Mouse (Mus musculus) urinary bladder, adult 18-20 months (tissue): Measurements from ENCODE around the gene Prkn.

Experiments
- DNase-seq, 2 experiments: peaks; one replicate each; pipeline ENCODE4 v3.0.0; 2022; ENCODE audit warnings: low spot score in 2 of 2, mixed read lengths in 2 of 2

Prkn gene

DNA sequence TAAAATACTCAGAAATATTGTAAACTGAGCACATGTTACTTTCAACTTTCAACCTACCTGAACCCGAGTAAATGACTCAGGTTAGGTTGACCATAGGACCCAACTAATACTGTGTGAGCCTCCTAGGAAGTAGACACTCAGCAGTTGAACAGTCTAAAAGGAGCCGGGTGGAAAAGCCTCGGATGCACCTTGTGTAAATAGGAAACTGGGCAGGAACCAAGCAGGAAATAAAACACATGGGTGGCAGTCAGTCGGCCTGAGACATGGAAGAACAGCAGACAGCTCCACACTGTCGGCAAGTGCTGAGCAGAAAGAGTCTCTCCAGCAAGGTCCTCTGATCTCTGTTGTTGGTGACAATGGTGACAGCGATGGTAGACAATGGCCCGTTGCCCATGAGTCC is 676.0 kb downstream of the Prkn start:
- DNase-seq, result no peak

DNA sequence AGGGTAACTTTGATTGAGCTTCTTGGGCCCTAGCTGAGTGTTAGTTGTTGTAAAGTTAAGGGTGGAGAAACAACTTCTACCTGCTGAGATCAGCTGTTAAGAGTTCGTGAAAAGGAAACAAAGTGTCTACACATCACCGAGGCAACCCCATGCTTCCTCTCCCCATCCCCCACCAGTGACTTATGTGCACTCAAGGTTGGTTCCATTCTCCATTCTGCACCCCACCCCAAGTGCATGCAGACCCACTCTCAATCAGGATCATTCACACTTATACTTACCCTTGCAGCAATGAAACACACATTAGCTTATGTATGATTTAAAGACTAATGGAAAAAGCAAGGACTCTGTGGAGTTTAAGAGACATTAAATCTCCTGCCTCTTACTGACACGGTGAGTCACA is 691.9 kb downstream of the Prkn start:
- DNase-seq, result no peak

DNA sequence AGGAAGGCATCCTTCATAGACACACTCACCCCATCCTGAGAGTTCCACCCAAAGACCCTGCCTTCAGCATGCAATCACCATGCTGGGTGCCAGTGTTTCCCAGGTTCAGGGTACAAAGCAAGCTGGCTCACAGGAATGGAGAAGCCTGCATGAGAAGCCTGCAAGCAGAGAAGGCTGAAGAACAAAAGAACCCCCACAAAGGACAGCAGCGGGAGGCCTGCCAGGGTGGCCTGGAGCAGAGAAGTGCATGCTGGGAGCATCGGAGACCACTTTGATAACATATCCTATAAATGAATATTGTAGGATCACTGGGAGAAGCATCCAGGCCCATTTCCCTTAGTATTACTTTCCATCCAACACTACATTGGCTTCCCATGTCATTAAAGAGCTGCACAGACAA is 692.6 kb downstream of the Prkn start:
- no peak for DNase-seq

DNA sequence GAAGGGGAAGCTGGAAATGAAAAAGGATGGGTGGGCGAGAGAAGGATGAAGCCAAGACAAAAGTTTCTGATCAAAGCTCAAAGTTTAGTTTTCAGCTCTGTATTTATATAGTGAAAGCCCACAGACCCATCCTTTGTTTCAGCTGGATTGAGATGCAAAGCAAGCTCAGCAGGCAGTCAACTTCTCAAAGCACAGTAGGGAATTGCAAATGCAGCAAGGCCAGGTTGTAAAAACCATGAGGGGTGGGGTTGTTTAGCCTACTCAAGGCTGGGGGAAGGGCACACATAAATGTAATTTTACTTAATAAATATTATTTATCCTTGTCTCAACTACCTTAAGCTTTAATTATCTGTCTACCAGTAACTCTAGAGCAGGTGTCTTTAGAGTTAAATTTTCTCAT is 693.7 kb downstream of the Prkn start:
- DNase-seq, result no peak

DNA sequence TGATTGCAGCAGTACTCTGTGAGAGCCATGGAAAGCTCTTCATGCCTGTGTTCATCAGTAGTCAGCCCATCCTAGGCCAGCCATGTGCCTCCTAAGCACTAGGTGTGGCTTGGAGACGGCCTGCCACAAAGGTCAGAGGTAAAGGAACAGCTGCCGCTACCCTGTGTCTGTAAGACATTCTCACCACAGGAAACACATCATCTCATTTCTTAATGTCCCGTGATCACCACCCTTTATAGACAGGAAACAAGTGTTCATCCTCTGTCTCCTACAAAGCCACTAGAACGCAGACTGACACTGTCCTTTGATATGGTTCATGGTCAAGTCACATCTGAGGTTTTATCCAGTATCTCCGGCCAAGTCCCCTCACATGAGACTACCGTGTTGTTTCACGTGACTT is 698.6 kb downstream of the Prkn start:
- no peak for DNase-seq

DNA sequence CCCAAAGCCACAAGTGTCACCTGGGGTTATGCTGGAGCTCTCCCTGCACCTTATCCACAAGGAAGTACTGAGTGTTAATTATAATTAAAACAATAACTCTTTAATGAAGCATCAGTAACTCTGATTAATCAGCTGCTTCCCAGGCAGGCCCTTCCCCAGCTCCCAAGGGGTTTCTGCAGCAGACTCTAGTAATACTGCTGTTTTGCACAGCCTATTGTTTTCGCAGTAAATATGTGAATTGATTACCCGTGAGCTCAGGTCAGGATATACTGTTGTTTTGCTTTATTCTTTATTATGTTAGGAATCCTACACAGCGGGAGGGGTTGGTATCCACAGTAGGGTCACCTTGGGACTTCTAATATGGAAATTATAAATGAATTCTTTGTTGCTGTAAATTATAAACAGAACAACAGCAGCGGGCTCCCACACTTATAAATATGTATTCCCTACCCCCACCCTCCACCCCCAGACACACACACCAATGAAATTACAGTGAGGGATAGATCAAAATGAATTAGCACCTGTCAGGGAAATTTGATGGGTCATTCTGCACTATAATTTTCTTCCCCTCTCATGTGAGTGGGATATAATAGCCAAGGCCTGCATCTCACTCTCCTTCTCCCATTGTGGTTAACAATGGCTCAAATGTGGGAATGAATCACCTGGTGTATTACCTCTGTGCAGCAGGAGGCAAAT is 701.9 kb downstream of the Prkn start:
- no peak for DNase-seq

DNA sequence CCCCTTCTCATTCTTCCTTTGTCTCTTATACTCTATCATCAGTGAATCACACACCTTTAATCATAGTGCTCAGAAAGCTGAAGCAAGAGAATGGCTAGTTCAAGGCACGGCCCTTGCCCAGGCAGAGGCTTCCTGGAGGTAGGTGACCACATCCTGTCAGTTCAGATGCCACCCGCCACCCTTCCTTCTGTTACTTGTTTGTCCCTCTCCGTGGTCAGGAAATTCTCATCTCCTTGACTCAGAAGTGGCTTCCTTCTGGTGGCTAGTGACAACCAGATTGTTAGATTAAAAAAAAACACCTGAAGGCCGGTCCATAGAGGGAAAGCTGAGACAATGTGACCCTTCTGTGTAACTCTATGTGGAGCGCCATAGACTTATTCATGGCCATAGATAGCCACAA is 710.4 kb downstream of the Prkn start:
- no peak for DNase-seq

DNA sequence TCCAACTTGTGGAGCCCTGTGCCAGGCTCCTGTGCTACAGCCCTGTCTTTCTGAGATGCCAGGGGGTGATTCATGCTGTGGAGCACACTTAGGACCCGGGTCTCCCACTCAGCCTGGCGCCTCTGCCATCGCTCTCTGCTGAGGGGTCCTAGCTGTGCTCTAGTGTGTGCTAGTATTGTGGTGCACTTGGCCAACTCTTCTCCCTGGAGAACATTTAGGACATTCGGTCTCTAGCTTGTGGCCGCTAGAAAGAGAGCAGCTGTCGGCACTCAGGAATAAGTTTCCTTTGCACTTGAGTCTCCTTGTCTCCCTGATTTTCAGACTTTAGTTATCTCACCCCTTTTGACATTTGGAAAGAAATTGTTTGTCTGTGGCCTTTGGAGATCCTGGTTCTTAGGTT is 725.5 kb downstream of the Prkn start:
- DNase-seq, result no peak

DNA sequence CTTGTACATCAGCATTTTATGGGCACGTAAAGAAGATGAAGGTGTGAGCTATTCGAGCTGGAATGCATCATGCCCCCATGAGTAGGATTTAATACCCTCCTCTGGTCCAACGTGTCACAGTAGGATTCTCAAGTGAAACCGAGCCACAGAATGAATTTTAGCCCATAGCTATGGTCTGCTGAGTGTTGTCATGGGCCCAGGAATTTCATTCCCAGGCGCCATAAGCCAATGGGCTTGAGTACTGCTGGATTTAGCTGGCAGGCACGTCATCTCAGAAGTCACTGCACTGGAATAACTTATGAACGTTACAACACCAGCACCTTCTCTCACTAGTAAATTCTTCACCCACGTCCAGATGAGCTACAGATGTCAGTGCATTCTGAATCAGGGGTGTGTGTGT is 730.2 kb downstream of the Prkn start:
- DNase-seq, result no peak

DNA sequence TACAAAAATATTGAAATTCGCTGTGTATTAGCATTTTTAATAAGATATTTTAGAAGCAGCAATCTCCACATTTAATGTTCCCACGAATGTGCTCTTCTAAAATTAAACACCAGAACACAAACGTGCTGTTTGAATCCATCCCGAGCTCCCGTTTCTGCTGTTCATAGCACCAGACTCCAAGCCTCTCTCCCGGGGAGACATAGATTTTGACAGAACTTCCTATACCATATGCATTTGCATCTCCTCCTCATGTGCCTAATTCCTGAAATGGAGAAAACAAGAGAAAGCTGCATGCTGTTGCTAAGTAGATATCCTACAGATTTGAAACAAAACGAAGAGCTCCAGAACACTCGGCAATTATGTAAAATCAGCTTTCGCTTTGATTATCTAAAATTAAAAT is 733.5 kb downstream of the Prkn start:
- DNase-seq, result no peak

DNA sequence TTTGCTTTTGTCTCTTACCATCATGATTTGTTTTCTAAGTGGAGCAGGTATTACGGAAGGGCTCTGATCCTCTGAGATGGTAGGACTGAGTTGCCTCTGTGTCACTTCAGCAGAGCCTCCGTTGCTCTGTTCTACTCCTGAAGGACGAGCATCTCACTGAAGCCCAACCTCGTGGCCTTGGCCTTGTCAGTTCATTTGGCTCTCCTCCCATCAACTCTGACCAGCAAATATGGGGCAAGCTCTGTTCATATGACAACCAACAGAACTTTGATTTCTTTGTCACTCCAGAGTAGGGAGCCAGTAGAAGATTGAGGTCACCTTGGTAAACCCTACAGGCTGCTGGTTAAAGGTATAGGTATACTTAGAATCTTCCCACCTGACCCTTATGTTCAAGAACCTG is 745.3 kb downstream of the Prkn start:
- DNase-seq, result no peak

DNA sequence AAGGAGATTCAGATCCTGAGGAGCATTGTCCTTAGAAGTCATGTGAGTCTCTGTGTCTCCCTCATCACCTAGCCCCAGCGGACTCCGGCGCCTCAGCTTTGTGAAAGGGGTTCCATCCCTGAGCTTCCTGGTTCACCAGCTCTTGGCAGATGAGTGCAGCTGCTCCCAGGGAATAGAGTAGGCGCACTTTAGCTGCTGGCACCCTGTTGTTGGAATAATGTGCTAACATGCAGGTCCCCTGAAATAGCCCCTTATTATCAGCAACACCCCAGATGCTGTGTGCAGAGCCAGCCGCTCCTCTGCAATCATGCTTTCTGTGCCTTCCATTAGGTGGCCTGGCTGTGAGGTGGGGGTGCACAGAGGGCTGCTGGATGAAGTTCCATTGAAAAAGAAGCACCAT is 767.7 kb downstream of the Prkn start:
- DNase-seq, result no peak

DNA sequence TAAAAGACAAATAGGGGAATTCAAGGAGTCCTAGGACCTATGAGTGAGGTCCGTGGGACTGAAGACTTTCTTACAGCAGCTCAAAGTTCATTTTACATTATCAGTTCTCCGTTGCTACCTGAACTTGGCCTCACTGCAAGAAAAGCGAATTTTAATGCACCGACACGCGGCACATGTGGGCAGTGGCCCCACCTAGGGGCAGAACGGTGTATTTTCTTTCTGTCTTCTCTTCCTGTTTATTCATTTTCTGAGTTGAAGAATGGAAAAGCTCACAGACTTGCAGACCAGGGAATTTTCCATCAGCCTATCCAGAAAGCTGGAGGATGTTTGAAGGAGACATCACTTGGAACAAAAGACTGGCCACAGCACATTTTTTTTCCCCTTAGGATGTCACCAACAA is 771.3 kb downstream of the Prkn start:
- DNase-seq, result peak in 1 of 2 experiments; percentile 36

DNA sequence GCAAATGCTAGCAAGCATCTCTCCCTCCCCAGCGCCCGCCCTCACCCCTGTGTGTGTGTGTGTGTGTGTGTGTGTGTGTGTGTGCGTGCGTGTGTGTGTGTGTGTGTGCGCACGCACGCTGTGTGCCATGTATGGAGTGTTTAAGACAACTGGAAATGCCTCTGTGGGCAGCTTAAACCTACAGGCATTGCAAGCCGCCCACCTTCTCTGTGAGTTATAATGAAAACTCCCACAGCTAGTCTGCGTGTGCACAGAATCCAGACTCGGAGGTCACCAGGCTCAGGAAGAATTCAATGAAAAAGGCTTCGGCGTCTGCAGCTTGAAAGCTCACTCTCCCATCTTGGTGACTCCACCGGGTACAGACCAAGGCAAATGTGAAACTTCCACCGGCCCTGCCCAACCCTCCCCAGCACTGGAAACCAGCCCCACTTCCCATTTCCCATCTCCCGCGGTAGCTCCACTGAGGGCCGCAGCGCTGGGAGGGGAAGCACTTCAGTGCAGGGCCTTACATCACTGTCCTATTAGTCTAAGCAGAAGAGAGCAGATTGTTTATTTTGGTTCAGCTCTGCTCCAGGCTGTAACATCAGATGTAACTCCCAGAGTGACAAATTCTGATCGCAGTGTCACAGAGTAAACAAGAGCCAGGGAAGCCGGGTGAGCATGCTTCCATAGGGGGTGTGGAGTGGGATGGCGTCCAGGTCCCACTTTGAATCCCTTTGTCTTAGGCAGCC is 772.8 kb downstream of the Prkn start:
- no peak for DNase-seq

DNA sequence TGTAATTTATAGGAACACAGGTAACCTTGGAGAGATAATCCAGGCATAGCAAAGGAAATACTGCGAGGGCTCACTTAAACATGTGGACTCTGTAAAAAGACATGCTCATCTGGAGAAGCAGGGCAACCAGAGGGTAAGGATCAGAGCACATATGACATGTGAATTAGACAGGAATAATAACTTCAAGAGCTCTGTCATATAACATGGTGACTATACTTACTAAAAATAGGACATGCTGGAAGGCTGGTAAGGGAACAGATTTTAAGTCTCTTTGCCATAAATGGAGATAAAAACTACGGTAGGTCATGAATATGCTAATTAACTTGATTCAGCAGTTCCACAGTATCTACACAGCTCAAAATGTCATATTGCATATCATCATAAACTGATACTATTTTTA is 777.4 kb downstream of the Prkn start:
- no peak for DNase-seq

DNA sequence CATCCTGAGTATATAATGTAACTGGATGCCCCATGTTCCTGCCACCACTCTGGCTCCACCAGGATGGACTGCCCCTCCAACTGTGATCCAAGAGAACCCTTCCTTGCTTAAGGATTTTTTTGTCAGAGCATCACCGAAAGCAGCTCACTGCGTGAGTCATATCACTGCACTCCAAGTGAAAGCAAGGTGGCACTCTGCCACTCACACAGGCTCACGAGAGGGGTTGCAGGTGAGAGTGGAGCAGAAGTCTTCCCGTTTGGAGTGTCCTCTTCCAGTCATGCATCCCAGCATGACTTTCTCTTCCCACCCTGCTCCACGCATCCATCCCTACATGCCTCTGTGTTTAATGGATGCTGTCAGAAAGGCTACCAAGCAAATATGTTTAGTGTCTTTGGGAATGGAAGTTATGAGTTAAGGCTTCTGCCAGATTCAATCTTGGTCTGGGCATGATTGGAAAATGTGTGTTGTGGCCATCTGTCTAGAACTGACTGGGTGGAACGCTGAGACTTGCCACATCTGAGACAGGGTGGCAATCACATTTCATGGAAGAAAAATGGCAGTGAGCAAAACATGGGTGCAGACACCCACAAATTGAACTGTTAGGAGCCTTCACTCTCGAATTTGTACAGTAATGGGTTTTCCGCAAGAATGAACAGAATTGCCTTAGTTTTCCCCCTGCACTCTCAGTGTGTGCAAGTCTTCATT is 778.9 kb downstream of the Prkn start:
- no peak for DNase-seq

DNA sequence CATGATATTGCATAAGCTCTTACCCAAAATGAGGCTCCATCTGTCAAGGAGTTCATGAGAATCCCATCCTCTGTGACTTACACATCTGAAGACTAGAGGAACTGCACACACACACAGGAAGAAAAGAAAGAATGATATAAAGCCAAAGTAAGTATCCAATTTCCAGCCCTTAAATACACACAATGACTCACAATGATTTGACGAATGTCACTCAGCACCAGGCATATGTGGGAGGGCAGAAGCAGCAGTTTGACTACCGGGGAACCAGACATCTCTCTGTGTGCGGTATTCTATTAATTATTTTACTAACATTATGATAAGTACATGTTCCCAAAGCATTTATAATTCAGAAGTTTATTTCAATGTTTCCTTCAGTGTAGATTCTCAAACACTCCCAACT is 780.6 kb downstream of the Prkn start:
- DNase-seq, result no peak

DNA sequence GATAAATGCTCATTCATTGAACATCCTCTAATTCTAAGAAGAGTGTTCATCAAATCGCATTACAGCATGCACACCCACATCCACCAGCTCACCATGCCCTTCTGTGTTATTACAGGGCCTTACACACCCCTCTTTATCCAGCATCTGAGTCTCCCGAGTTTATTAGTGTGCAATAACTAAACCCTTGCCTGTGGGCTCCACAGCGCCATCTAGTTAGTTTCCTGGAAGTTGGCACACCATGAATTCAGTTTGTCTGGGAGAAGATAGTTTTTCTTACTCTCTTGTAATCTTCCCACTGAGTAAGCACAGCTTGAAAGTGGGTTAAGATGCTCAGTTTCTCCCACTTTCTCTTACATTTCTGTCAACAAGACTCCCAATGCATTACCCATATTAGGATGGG is 781.3 kb downstream of the Prkn start:
- DNase-seq, result no peak

DNA sequence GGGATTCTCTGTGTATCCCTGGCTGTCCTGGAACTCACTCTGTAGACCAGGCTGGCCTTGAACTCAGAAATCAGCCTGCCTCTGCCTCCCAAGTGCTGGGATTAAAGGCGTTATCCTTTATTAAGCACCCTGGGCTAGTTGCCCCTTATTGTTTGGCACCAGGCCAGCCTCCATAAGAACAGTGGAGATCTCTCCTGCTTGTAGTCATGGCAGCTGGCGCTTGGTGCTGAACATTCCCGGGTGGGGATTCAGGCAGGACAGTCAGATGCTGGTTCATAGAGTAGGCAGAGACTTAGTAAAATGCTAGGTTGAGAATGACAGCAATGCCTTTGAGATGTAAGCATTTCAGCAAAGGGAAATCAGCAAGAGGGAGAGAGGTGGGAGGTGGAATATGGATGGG is 786.1 kb downstream of the Prkn start:
- no peak for DNase-seq

DNA sequence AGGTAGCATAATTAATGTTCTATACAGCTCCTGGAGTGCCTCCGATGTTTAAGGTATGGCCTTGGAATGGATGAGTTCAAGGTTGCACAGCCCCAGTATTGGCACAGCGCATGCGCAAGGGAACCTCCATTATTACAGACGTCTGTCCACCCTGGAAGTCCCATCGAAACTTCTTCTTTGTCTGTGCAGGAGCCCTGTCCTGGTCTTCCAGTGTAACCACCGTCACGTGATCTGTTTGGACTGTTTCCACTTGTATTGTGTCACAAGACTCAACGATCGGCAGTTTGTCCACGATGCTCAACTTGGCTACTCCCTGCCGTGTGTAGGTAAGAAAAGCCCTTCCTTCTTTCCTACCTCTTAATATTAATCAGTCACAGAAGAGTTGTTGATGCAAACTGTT is 794.9 kb downstream of the Prkn start:
- DNase-seq, result no peak

DNA sequence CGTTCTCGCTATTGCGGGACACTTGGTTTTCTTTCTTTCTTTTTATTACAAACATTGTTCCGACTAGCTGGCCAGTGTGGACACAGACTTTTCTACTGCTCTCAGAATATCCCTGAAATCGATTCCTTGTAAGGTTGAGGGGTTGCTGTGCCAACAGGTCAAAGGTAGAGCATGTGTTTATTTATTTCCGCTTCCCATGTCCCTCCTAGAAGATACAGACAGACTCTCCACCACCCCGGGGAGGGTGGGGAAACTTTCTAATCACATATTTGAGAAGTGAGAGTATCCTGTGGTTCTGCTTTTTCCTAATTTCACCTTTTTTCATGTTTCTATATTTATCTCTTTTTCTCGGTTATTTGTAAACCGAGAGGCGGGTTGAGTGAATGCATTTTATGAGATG is 797.5 kb downstream of the Prkn start:
- DNase-seq, result no peak

DNA sequence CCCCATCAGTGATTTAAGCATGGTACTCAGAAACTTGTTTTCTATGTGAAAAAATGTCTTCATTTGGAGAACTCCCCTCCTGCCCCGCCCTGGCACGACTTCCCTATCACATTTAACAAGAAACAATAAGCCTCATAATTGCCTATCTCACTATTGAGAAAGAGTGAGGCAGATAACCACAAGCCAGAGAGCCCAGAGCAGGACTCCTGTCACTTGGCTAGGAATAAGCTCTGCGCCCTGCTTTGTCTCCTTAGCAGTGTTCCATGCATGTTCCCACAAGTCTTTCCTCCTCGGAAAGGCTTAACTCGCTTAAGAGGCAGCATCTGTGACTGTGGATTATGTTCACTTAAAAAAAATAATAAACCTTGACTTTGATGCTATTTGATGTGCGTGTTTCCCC is 798.3 kb downstream of the Prkn start:
- DNase-seq, result no peak

DNA sequence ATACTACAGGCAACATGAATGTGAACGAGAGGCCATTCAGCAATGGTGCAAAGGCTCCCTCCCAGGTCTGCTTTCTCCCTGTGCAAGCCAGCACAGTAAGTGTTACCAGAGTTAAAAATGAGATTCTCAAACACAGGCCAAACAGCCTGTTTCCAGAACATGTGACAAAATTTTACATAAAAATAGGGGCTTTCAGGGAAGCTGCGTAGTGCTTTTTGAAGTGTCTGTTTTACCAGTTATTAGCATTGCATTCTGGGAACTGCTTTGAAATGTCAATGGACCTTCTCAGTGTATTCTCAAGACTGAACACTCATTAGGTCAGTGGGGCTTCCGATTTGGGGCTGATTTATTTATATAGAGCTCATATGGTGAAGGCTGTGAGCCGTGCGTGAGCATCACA is 799.6 kb downstream of the Prkn start:
- DNase-seq, result no peak
